Mouse (Mus musculus): ENCODE results near the gene Olfr1066. TPM values are rescaled to one million over a fixed set of nuclear protein-coding genes. Genes with fewer than 3 reads are reported as not detected.

Olfr1066 gene
- total RNA-seq (2023) = not detected

DNA sequence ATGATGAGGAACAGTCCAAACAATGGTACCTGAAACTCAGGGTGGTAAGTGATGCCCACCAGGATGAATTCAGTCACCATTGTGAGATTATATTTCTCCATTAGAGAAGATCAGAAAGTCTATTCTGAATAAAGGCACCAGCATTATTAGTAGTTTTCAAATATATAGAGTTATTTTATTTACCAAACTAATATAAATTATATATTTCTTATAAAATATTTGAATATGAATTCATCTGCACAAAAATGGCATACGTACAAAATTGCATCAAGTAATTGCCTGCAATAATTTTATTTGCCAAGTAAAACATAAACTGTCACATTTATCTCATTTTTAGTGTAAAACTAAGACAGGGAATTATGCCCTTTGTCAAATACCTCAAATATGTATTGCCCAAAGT, at the start of gene Olfr1066:
TSS of gene Olfr1066 (minus strand) at position 101 of the 400 bp plus-strand sequence.

GRCm38 (mm10) chr2:86487286-86487685, 31.2 kb upstream of the Olfr1066 start, which contains the start of gene Olfr228:
Olfr228 (minus strand) TSS chr2:86487386.

GRCm38 (mm10) chr2:86450491-86450890, 5.6 kb downstream of the Olfr1066 start, which contains the start of gene Olfr1065:
Olfr1065 (minus strand) TSS chr2:86450591.

DNA sequence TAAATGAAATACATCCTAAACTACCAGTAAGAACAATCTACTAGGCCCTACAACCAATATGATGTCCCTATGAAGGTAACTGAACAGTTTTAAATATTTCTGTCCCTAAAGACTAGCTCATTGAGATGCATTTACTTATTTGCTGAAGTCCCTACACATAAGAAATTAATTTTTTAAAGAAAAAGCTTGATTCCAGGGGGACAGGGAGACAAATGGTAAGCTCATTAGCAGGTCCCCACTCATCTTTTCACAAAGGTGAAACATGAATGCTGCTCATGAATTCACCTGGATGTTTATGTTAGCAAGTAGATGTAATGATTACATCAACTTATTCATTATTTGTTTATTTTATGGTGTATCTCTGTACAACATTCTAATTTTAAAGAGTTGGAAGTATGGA, 29.4 kb downstream of the Olfr1066 start, which contains the start of gene Olfr1062:
TSS of gene Olfr1062 (minus strand) at position 101 of the 400 bp plus-strand sequence.

GRCm38 (mm10) chr2:86413950-86414349, 42.1 kb downstream of the Olfr1066 start, which contains the start of gene Olfr1061:
Olfr1061 (minus strand) TSS chr2:86414050.

Other genes with a start within 250 kb of the Olfr1066 start
- not detected for gene Olfr1046, start 237.0 kb downstream of the Olfr1066 start, total RNA-seq (2023)
- not detected for gene Olfr1047, start 224.9 kb downstream of the Olfr1066 start, total RNA-seq (2023)
- not detected for gene Olfr1048, start 216.0 kb downstream of the Olfr1066 start, total RNA-seq (2023)
- gene Olfr1049, start 197.9 kb downstream of the Olfr1066 start, total RNA-seq (2023) = not detected
- not detected for gene Olfr1051, start 177.2 kb downstream of the Olfr1066 start, total RNA-seq (2023)
- gene Olfr1052, start 163.8 kb downstream of the Olfr1066 start, total RNA-seq (2023) = not detected
- gene Olfr1053, start 141.0 kb downstream of the Olfr1066 start, total RNA-seq (2023) = not detected
- gene Olfr1054, start 120.8 kb downstream of the Olfr1066 start, total RNA-seq (2023) = not detected
- gene Olfr1055, start 106.0 kb downstream of the Olfr1066 start, total RNA-seq (2023) = not detected
- gene Olfr1056, start 93.8 kb downstream of the Olfr1066 start, total RNA-seq (2023) = not detected
- gene Olfr1057, start 77.9 kb downstream of the Olfr1066 start, total RNA-seq (2023) = not detected
- gene Olfr1058, start 67.7 kb downstream of the Olfr1066 start, total RNA-seq (2023) = not detected
- not detected for gene Olfr1061, start 42.2 kb downstream of the Olfr1066 start, total RNA-seq (2023)
- gene Olfr1062, start 29.5 kb downstream of the Olfr1066 start, total RNA-seq (2023) = not detected
- gene Olfr1065, start 5.7 kb downstream of the Olfr1066 start, total RNA-seq (2023) = not detected
- gene Olfr228, start 31.1 kb upstream of the Olfr1066 start, total RNA-seq (2023) = not detected
- not detected for gene Olfr1076, start 52.2 kb upstream of the Olfr1066 start, total RNA-seq (2023)
- not detected for gene Olfr1079, start 86.2 kb upstream of the Olfr1066 start, total RNA-seq (2023)
- not detected for gene Olfr1080, start 102.0 kb upstream of the Olfr1066 start, total RNA-seq (2023)
- not detected for gene Olfr1082, start 142.7 kb upstream of the Olfr1066 start, total RNA-seq (2023)
- not detected for gene Olfr1084, start 183.5 kb upstream of the Olfr1066 start, total RNA-seq (2023)
- not detected for gene Olfr1085, start 205.8 kb upstream of the Olfr1066 start, total RNA-seq (2023)
- not detected for gene Olfr1086, start 223.8 kb upstream of the Olfr1066 start, total RNA-seq (2023)
- not detected for gene Olfr1087, start 242.1 kb upstream of the Olfr1066 start, total RNA-seq (2023)

Measured in B cell, adult 67 days (primary cell).